Mouse (Mus musculus): ENCODE results near the gene 4921511C20Rik.

The 4921511C20Rik gene

GRCm38 (mm10) chrX:127393993-127394392 lies at the start of gene 4921511C20Rik:
Gene 4921511C20Rik (plus strand): TSS chrX:127394293.
- DNase-seq (ENCODE audit: extremely low read depth, low read depth): no peak

Data from MEL-GATA-1-ER (cell line).